18 mouse cellular contexts compared by ENCODE assay signal in genomic region chr1:153443632-153444031, GRCm38 (mm10). TPM values are rescaled to one million over a fixed set of nuclear protein-coding genes. Genes with fewer than 3 reads are reported as not detected.
"Had no signal": no experiment of that assay in that cellular context is flagged by ENCODE, and none has a peak within 500 bp of the region (broad histone marks: within the 10 kb centered on the region; RNA-seq: fewer than 3 reads in every experiment).

No protein-coding gene starts in this region.

- ATAC-seq: inflammation-experienced regulatory T-cells, adult 6 months; intestine, embryonic 15.5 days; intestine, postnatal 0 days had no signal

- DNase-seq: gastrocnemius, adult 2 months; gastrocnemius, postnatal 10 days; gastrocnemius, postnatal 25 days; heart, adult 18-20 months; heart, postnatal 10 days; kidney, adult 18-20 months; kidney, adult 8-10 months; kidney, postnatal 10 days; kidney, postnatal 25 days; kidney, postnatal 4 days; liver; liver, embryonic 13.5 days had no signal

RNA-seq across cellular contexts. Expression of gene Shcbp1l, which starts 18.7 kb away (rescaled TPM):
- total RNA-seq: gastrocnemius, adult 2 months; gastrocnemius, postnatal 10 days; gastrocnemius, postnatal 25 days; heart, adult 18-20 months; heart, adult 8-10 months; heart, postnatal 10 days; heart, postnatal 25 days; hematopoietic stem cell, adult 5-6 weeks had no signal
- polyA plus RNA-seq: intestine, postnatal 0 days had no signal
